Mouse (Mus musculus) CH12.LX (cell line): ENCODE measurements around the gene Psmg1. TPM values are rescaled to one million over a fixed set of nuclear protein-coding genes. Genes with fewer than 3 reads are reported as not detected.

Source experiments
- DNase-seq: peaks from one replicate; pipeline ENCODE4 v3.0.0-alpha.2; 2013; ENCODE audit errors: extremely low read depth
- H3K27ac ChIP-seq: 2 replicates; pipeline ENCODE4 v1.5.1; 2012; ENCODE audit warnings: low read depth, mild to moderate bottlenecking, control low read depth, moderate library complexity; ENCODE audit not compliant: insufficient read depth
- H3K27me3 ChIP-seq: replicated peaks from 2 replicates; pipeline ENCODE3; 2012; ENCODE audit warnings: inconsistent platforms
- H3K36me3 ChIP-seq, 2 experiments: replicated peaks in 1 of 2; 2 replicates each; pipeline versions ENCODE3 to v1.6.1; 2012; ENCODE audit warnings: inconsistent platforms in 1 of 2, low read length in 1 of 2, mild to moderate bottlenecking in 1 of 2, mixed read lengths in 1 of 2, moderate library complexity in 1 of 2; ENCODE audit not compliant: control insufficient read depth in 1 of 2, insufficient read depth in 1 of 2
- H3K4me1 ChIP-seq, 2 experiments: 2 replicates each; pipeline ENCODE4 v1.6.1; 2012; ENCODE audit warnings: inconsistent platforms in 1 of 2, moderate library complexity in 1 of 2; ENCODE audit not compliant: insufficient read depth in 2 of 2, control insufficient read depth in 1 of 2
- H3K4me2 ChIP-seq: 2 replicates; pipeline ENCODE4 v1.6.1; 2012; ENCODE audit warnings: low read depth, mild to moderate bottlenecking, control low read depth; ENCODE audit not compliant: poor library complexity, insufficient read depth, severe bottlenecking
- H3K4me3 ChIP-seq, 3 experiments: fragments of 150-350 bp in 1 of 3; sonication (generic) in 1 of 3; replicated peaks in 1 of 3; 2 replicates each; pipeline versions ENCODE3 to v1.5.1; 2011 to 2012; ENCODE audit warnings: low read depth in 2 of 3, low read length in 2 of 3, mild to moderate bottlenecking in 2 of 3, moderate library complexity in 2 of 3, control low read depth in 1 of 3, improper control_type of control experiment in 1 of 3, inconsistent platforms in 1 of 3, mixed read lengths in 1 of 3; ENCODE audit not compliant: poor library complexity in 1 of 3
- H3K79me2 ChIP-seq: replicated peaks from 2 replicates; pipeline ENCODE4 v1.6.1; 2012; ENCODE audit warnings: mild to moderate bottlenecking, moderate library complexity; ENCODE audit not compliant: control insufficient read depth, poor library complexity, insufficient read depth, severe bottlenecking; ENCODE audit errors: extremely low read depth
- H3K9ac ChIP-seq: 2 replicates; pipeline ENCODE4 v1.6.1; 2012; ENCODE audit warnings: low read depth, mild to moderate bottlenecking, control low read depth, moderate library complexity; ENCODE audit not compliant: insufficient read depth
- H3K9me3 ChIP-seq: replicated peaks from 2 replicates; pipeline ENCODE3; 2012; ENCODE audit warnings: low read length, inconsistent platforms, mixed read lengths
- BHLHE40 ChIP-seq: IDR thresholded peaks from 2 replicates; pipeline ENCODE4 v1.6.1; 2011; ENCODE audit warnings: mild to moderate bottlenecking, low read depth, low read length, improper control_type of control experiment
- CTCF ChIP-seq, 2 experiments: IDR thresholded peaks in 1 of 2; conservative IDR thresholded peaks in 1 of 2; 2 replicates each; pipeline ENCODE4 v1.5.1; 2011 to 2012; ENCODE audit warnings: low read depth in 2 of 2, low read length in 2 of 2, improper control_type of control experiment in 1 of 2, inconsistent platforms in 1 of 2, mild to moderate bottlenecking in 1 of 2, moderate library complexity in 1 of 2
- E2F4 ChIP-seq: IDR thresholded peaks from 2 replicates; pipeline ENCODE4 v1.6.1; 2011; ENCODE audit warnings: low read depth, low read length, improper control_type of control experiment; ENCODE audit not compliant: insufficient replicate concordance
- GABPA ChIP-seq: IDR thresholded peaks from 2 replicates; pipeline ENCODE4 v1.6.1; 2012; ENCODE audit warnings: low read depth, low read length, improper control_type of control experiment, inconsistent platforms; ENCODE audit not compliant: insufficient replicate concordance
- IRF4 ChIP-seq: IDR thresholded peaks from 2 replicates; pipeline ENCODE4 v1.6.1; 2014; ENCODE audit warnings: low read depth, mild to moderate bottlenecking, inconsistent platforms, low read length, improper control_type of control experiment
- JUND ChIP-seq: conservative IDR thresholded peaks from 2 replicates; pipeline ENCODE4 v1.6.1; 2011; ENCODE audit warnings: low read depth, low read length, improper control_type of control experiment
- KAT2A ChIP-seq: IDR thresholded peaks from 2 replicates; pipeline ENCODE4 v1.6.1; 2012; ENCODE audit warnings: low read length, improper control_type of control experiment, inconsistent platforms; ENCODE audit not compliant: insufficient replicate concordance
- MAFK ChIP-seq: IDR thresholded peaks from 2 replicates; pipeline ENCODE4 v1.6.1; 2011; ENCODE audit warnings: low read length, improper control_type of control experiment; ENCODE audit not compliant: insufficient replicate concordance
- PAX5 ChIP-seq: IDR thresholded peaks from 2 replicates; pipeline ENCODE4 v1.6.1; 2012; ENCODE audit warnings: low read length, inconsistent platforms, mixed read lengths
- RAD21 ChIP-seq: IDR thresholded peaks from 2 replicates; pipeline ENCODE4 v1.6.1; 2011; ENCODE audit warnings: low read depth, mild to moderate bottlenecking, low read length, improper control_type of control experiment, moderate library complexity
- RCOR1 ChIP-seq: conservative IDR thresholded peaks from 2 replicates; pipeline ENCODE4 v1.6.1; 2012; ENCODE audit warnings: low read depth, mild to moderate bottlenecking, inconsistent platforms, low read length, improper control_type of control experiment
- SMC3 ChIP-seq: IDR thresholded peaks from 2 replicates; pipeline ENCODE4 v1.6.1; 2011; ENCODE audit warnings: low read depth, low read length, improper control_type of control experiment
- ZKSCAN1 ChIP-seq: IDR thresholded peaks from 2 replicates; pipeline ENCODE4 v1.6.1; 2012; ENCODE audit warnings: low read depth, inconsistent platforms, low read length, improper control_type of control experiment, borderline replicate concordance
- ZNF384 ChIP-seq: IDR thresholded peaks from 2 replicates; pipeline ENCODE4 v1.6.1; 2012; ENCODE audit warnings: low read depth, low read length, improper control_type of control experiment, inconsistent platforms
- dilution Hi-C: fragments of 300-500 bp; cut with MboI; formaldehyde crosslinking; loops from 2 replicates; pipeline ENCODE4 v1.14.3; 2020; ENCODE audit warnings: low sequenced_read_pairs; ENCODE audit not compliant: extremely low pct_unique_long_range_greater_than_20kb, extremely low pct_ligation_motif_present
- in situ Hi-C: fragments of 300-500 bp; cut with MboI; formaldehyde crosslinking; loops from 3 replicates; pipeline ENCODE4 v1.14.3; 2019; ENCODE audit warnings: low sequenced_read_pairs, low pct_ligation_motif_present, low pct_unique_long_range_greater_than_20kb, mixed read lengths
- polyA plus RNA-seq: library from polyadenylated mRNA; unstranded; fragments of >175 nt; gene quantifications from 2 replicates; pipeline ENCODE4 v1.2.1, GENCODE M21; 2012; ENCODE audit warnings: low read depth; ENCODE audit not compliant: insufficient read length
- total RNA-seq, 2 experiments: library from RNA; depleted of rRNA; stranded (reverse); fragments of 300-350 nt in 1 of 2; fragments of >200 nt in 1 of 2; gene quantifications; 2 replicates each; pipeline ENCODE4 v1.2.3; 2012 to 2014

Gene Psmg1
- total and polyA plus RNA-seq, 3 experiments = 134 to 256 (median 198) TPM

- H3K4me1 ChIP-seq = peaks cover 0 to 7% of the 10 kb centered on the region in 2 experiments; a peak in 3 of 4 replicates
- H3K4me3 ChIP-seq = no peak overlapping the region
- no peak overlapping the region for H3K4me2 ChIP-seq
- no peak for TF ChIP-seq GABPA
- TF ChIP-seq CTCF (conservative IDR thresholded peaks at IDR 0.05 in 1 of 2, IDR thresholded peaks at IDR 0.05 in 1 of 2; ENCODE audit: low read depth in 2 of 2, low read length in 2 of 2) = no peak
- TF ChIP-seq RCOR1 = no peak
- TF ChIP-seq JUND = no peak
- no peak for TF ChIP-seq KAT2A
- TF ChIP-seq SMC3 = no peak
- no peak for TF ChIP-seq ZKSCAN1
- TF ChIP-seq MAFK = no peak
- TF ChIP-seq BHLHE40 = no peak
- TF ChIP-seq, all 38 proteins: peak for 0
- H3K36me3 ChIP-seq = no peaks in the 10 kb centered on the region
- peaks cover 8% of the 10 kb centered on the region for H3K9me3 ChIP-seq
- dilution Hi-C loops = no loop called here
- H3K79me2 ChIP-seq = no peaks in the 10 kb centered on the region
- no peak for DNase-seq
- H3K9ac ChIP-seq = no peak overlapping the region
- no peaks in the 10 kb centered on the region for H3K27me3 ChIP-seq
- in situ Hi-C loops = loop anchor here (25.0 kb wide), 1 partner anchor 494 kb away; no protein-coding TSS in a partner anchor
- no peak overlapping the region for H3K27ac ChIP-seq
Measured at GRCm38 (mm10) chr16:95955716-95956346, 34.9 kb downstream of the Psmg1 start.

GRCm38 (mm10) chr16:95954341-95954740, 36.4 kb downstream of the Psmg1 start:
- H3K36me3 ChIP-seq = no peaks in the 10 kb centered on the region
- no peak for DNase-seq
- TF ChIP-seq CTCF (conservative IDR thresholded peaks at IDR 0.05 in 1 of 2, IDR thresholded peaks at IDR 0.05 in 1 of 2; ENCODE audit: low read depth in 2 of 2, low read length in 2 of 2) (peak in 1 of 2 experiments; percentile 23; a peak in 2 of 4 replicates), E2F4 (no peak), IRF4 (no peak), RAD21 (peak; percentile 4), ZNF384 (no peak), PAX5 (no peak)
- H3K27ac ChIP-seq = no peak overlapping the region
- no peak overlapping the region for H3K9ac ChIP-seq
- dilution Hi-C loops (no loop called here), in situ Hi-C loops (loop anchor here (25.0 kb wide), 1 partner anchor 492 kb away; no protein-coding TSS in a partner anchor)
- H3K27me3 ChIP-seq = no peaks in the 10 kb centered on the region
- no peaks in the 10 kb centered on the region for H3K79me2 ChIP-seq
- H3K4me3 ChIP-seq = no peak overlapping the region
- H3K4me2 ChIP-seq = no peak overlapping the region
- peaks cover 0 to 7% of the 10 kb centered on the region in 2 experiments; a peak in 3 of 4 replicates for H3K4me1 ChIP-seq
- H3K9me3 ChIP-seq = peaks cover 8% of the 10 kb centered on the region
